Mouse (Mus musculus): ENCODE results near the gene Cngb1. TPM values are rescaled to one million over a fixed set of nuclear protein-coding genes. Genes with fewer than 3 reads are reported as not detected.

The Cngb1 gene
- polyA plus RNA-seq, 2 experiments: 0.06 TPM; not detected in 1

- no peaks in the 10 kb centered on the region for H3K27me3 ChIP-seq (ENCODE audit: control insufficient read depth, insufficient read depth, low read length)
- 0 out of 4 replicates have a peak, but pooled peaks cover 0 to 2% of the 10 kb centered on the region in 2 experiments for H3K4me1 ChIP-seq (replicated peaks; ENCODE audit: control insufficient read depth in 2 of 2, insufficient read depth in 2 of 2, low read length in 1 of 2)
- no peak overlapping the region for H3K4me3 ChIP-seq (ENCODE audit: insufficient read depth in 1 of 2, low read depth in 2 of 2, low read length in 2 of 2)
- 43% methylated on average over 11 of the region's 11 CpGs for WGBS (ENCODE audit: insufficient replicate concordance)
- DNase-seq (ENCODE audit: low read depth in 3 of 3, low spot score in 3 of 3) (no peak), ATAC-seq (ENCODE audit: insufficient read depth) (no peak)
- H3K9ac ChIP-seq (replicated peaks): no peak overlapping the region
- TF ChIP-seq EP300 (IDR thresholded peaks at IDR 0.05; ENCODE audit: low read depth) (no peak), CTCF (IDR thresholded peaks at IDR 0.05; ENCODE audit: low read depth) (no peak)
- H3K36me3 ChIP-seq (replicated peaks; ENCODE audit: control insufficient read depth, insufficient read depth, low read depth): no peaks in the 10 kb centered on the region
- H3K4me2 ChIP-seq (ENCODE audit: low read depth): no peak overlapping the region
- no peak overlapping the region for H3K27ac ChIP-seq
- H3K9me3 ChIP-seq (ENCODE audit: control insufficient read depth, low read length): no peaks in the 10 kb centered on the region
Observed at GRCm38 (mm10) chr8:95293172-95293571, 13.2 kb downstream of the Cngb1 start.

GRCm38 (mm10) chr8:95289066-95289650, 17.2 kb downstream of the Cngb1 start:
- ATAC-seq (ENCODE audit: insufficient read depth) (no peak), DNase-seq (ENCODE audit: low read depth in 3 of 3, low spot score in 3 of 3) (no peak)
- Histone ChIP-seq H3K27me3 (ENCODE audit: control insufficient read depth, insufficient read depth, low read length) (no peaks in the 10 kb centered on the region), H3K4me1 (replicated peaks; ENCODE audit: control insufficient read depth in 2 of 2, insufficient read depth in 2 of 2, low read length in 1 of 2) (0 out of 4 replicates have a peak, but pooled peaks cover 0 to 2% of the 10 kb centered on the region in 2 experiments), H3K4me3 (ENCODE audit: insufficient read depth in 1 of 2, low read depth in 2 of 2, low read length in 2 of 2) (no peak overlapping the region), H3K9me3 (ENCODE audit: control insufficient read depth, low read length) (no peaks in the 10 kb centered on the region), H3K36me3 (replicated peaks; ENCODE audit: control insufficient read depth, insufficient read depth, low read depth) (no peaks in the 10 kb centered on the region), H3K27ac (no peak overlapping the region), H3K4me2 (ENCODE audit: low read depth) (no peak overlapping the region), H3K9ac (replicated peaks) (no peak overlapping the region)
- WGBS (ENCODE audit: insufficient replicate concordance): 32% methylated on average over 6 of the region's 6 CpGs
- TF ChIP-seq EP300 (IDR thresholded peaks at IDR 0.05; ENCODE audit: low read depth): no peak
- no peak for TF ChIP-seq CTCF (IDR thresholded peaks at IDR 0.05; ENCODE audit: low read depth)

- Histone ChIP-seq H3K4me1 (replicated peaks; ENCODE audit: control insufficient read depth in 2 of 2, insufficient read depth in 2 of 2, low read length in 1 of 2) (no peaks in the 10 kb centered on the region), H3K9ac (replicated peaks) (no peak overlapping the region), H3K36me3 (replicated peaks; ENCODE audit: control insufficient read depth, insufficient read depth, low read depth) (no peaks in the 10 kb centered on the region), H3K4me2 (ENCODE audit: low read depth) (no peak overlapping the region), H3K4me3 (ENCODE audit: insufficient read depth in 1 of 2, low read depth in 2 of 2, low read length in 2 of 2) (no peak overlapping the region), H3K27me3 (ENCODE audit: control insufficient read depth, insufficient read depth, low read length) (no peaks in the 10 kb centered on the region), H3K27ac (no peak overlapping the region), H3K9me3 (ENCODE audit: control insufficient read depth, low read length) (no peaks in the 10 kb centered on the region)
- TF ChIP-seq EP300 (IDR thresholded peaks at IDR 0.05; ENCODE audit: low read depth) (no peak), CTCF (IDR thresholded peaks at IDR 0.05; ENCODE audit: low read depth) (no peak)
- no peak for DNase-seq (ENCODE audit: low read depth in 3 of 3, low spot score in 3 of 3)
- ATAC-seq (ENCODE audit: insufficient read depth): no peak
- WGBS (ENCODE audit: insufficient replicate concordance): 46% methylated on average over 5 of the region's 5 CpGs
Observed at GRCm38 (mm10) chr8:95281493-95281892, 24.9 kb downstream of the Cngb1 start.

GRCm38 (mm10) chr8:95272871-95273270, 33.5 kb downstream of the Cngb1 start:
- ATAC-seq (ENCODE audit: insufficient read depth): no peak
- Histone ChIP-seq H3K4me2 (ENCODE audit: low read depth) (no peak overlapping the region), H3K4me1 (replicated peaks; ENCODE audit: control insufficient read depth in 2 of 2, insufficient read depth in 2 of 2, low read length in 1 of 2) (no peaks in the 10 kb centered on the region), H3K9me3 (ENCODE audit: control insufficient read depth, low read length) (no peaks in the 10 kb centered on the region), H3K27ac (no peak overlapping the region), H3K9ac (replicated peaks) (no peak overlapping the region), H3K4me3 (ENCODE audit: insufficient read depth in 1 of 2, low read depth in 2 of 2, low read length in 2 of 2) (no peak overlapping the region), H3K27me3 (ENCODE audit: control insufficient read depth, insufficient read depth, low read length) (no peaks in the 10 kb centered on the region), H3K36me3 (replicated peaks; ENCODE audit: control insufficient read depth, insufficient read depth, low read depth) (no peaks in the 10 kb centered on the region)
- WGBS (ENCODE audit: insufficient replicate concordance): 39% methylated on average over 2 of the region's 2 CpGs
- no peak for DNase-seq (ENCODE audit: low read depth in 3 of 3, low spot score in 3 of 3)
- TF ChIP-seq EP300 (IDR thresholded peaks at IDR 0.05; ENCODE audit: low read depth): no peak
- TF ChIP-seq CTCF (IDR thresholded peaks at IDR 0.05; ENCODE audit: low read depth): no peak

GRCm38 (mm10) chr8:95271841-95272240, 34.5 kb downstream of the Cngb1 start:
- Histone ChIP-seq H3K4me3 (ENCODE audit: insufficient read depth in 1 of 2, low read depth in 2 of 2, low read length in 2 of 2) (no peak overlapping the region), H3K27me3 (ENCODE audit: control insufficient read depth, insufficient read depth, low read length) (no peaks in the 10 kb centered on the region), H3K36me3 (replicated peaks; ENCODE audit: control insufficient read depth, insufficient read depth, low read depth) (no peaks in the 10 kb centered on the region), H3K4me2 (ENCODE audit: low read depth) (no peak overlapping the region), H3K9ac (replicated peaks) (no peak overlapping the region), H3K27ac (no peak overlapping the region), H3K4me1 (replicated peaks; ENCODE audit: control insufficient read depth in 2 of 2, insufficient read depth in 2 of 2, low read length in 1 of 2) (no peaks in the 10 kb centered on the region), H3K9me3 (ENCODE audit: control insufficient read depth, low read length) (no peaks in the 10 kb centered on the region)
- TF ChIP-seq EP300 (IDR thresholded peaks at IDR 0.05; ENCODE audit: low read depth): no peak
- no peak for TF ChIP-seq CTCF (IDR thresholded peaks at IDR 0.05; ENCODE audit: low read depth)
- ATAC-seq (ENCODE audit: insufficient read depth) (no peak), DNase-seq (ENCODE audit: low read depth in 3 of 3, low spot score in 3 of 3) (no peak)
- WGBS (ENCODE audit: insufficient replicate concordance): 20% methylated on average over 4 of the region's 4 CpGs

Measured in liver, embryonic 14.5 days (tissue).